Mouse (Mus musculus) adrenal gland, postnatal 10 days (tissue): Measurements from ENCODE around the gene Bcl11b. TPM values are rescaled to one million over a fixed set of nuclear protein-coding genes. Genes with fewer than 3 reads are reported as not detected.

Experiments
- DNase-seq: peaks from one replicate; pipeline ENCODE4 v3.0.0; 2021; ENCODE audit warnings: mixed read lengths
- total RNA-seq, 2 experiments: library from RNA; stranded (reverse); gene quantifications; 2 replicates each; pipeline ENCODE4 v1.2.3; 2021

The Bcl11b gene
- total RNA-seq, 2 experiments from 2014 or later, result 1.7 to 1.9 TPM

- DNase-seq, result no peak
These were observed 114.8 kb downstream of the Bcl11b start for GRCm38 (mm10) chr12:107888646-107889045.

- DNase-seq, result no peak
These were observed 115.4 kb downstream of the Bcl11b start for GRCm38 (mm10) chr12:107888049-107888448.

DNA sequence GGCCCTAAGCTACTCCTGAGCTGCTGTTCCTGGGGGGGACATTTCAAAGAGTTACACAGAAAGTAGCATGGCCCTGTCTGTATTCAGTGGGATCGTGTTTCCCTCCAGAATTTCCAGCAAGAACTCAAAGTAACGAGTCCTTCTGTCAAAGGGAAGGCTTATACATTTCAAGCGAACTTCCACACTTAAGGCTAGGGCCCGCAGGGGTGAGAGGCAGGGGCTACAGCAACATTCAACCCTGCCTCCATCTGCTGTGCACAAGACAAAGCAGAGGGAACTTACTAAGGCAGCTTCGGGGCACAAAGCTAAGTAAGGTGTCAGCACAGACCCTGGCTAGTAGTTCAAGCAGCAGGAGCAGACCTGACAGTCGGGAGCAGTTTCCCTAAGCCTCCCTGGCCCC, 115.8 kb downstream of the Bcl11b start:
- no peak for DNase-seq

DNA sequence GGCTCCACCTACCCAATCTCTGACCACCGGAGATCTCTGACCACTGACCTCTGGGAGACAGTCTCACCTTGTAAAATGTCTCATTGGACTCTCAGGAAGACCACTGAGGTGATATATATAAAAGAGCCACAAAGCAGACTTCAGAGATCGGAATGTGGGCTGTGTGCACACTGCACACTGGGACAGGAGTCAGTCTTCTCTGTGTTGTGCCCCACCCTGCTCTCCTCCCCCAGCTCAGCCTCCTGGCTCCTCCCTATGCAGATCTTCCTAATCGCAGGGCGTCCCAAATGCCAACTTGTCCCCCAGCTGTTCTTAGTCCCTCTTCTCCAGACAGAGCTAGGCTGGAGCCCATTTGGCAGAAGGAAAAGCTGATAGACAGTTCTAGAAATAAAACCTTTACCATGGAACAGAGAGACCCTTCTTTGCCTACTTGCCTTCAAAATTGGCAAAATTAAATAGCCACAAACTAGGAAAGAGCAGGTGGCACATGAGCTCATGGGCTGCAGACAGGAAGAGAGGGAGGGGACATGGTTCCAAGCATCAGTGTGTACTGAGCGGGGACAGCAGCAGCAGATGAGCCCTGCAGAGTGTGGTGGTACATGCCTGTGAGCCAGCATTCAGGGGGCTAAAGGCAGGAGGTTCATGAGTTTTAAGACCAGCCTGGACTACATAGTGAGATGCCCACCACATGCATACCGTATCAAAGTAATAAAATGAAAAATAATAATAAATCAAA, 118.9 kb downstream of the Bcl11b start:
- DNase-seq, result no peak

GRCm38 (mm10) chr12:107881726-107882125, 121.7 kb downstream of the Bcl11b start:
- no peak for DNase-seq

GRCm38 (mm10) chr12:107880748-107881147, 122.7 kb downstream of the Bcl11b start:
- no peak for DNase-seq

- no peak for DNase-seq
These were observed 124.2 kb downstream of the Bcl11b start for GRCm38 (mm10) chr12:107879114-107879777.

DNA sequence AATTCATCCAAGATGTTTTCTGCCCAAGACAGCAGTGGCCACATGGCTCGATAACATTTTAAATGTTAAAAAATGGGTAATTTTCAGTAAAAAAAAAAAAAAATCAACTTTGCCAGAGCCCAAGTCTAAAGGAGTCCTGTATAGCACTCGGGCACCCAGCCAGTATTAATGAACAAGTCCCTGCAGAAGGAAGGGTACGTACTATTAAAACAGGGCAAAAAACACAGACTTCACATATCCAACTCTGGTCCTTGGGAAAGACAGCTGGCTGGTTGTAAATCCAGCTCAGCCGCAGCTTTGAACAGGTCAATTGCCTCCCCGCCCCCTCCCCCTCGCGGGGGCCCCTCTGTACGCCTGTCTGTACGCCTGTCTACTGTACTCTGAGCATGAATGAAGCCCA, 127.2 kb downstream of the Bcl11b start:
- no peak for DNase-seq

GRCm38 (mm10) chr12:107874467-107875142, 128.8 kb downstream of the Bcl11b start:
- no peak for DNase-seq

DNA sequence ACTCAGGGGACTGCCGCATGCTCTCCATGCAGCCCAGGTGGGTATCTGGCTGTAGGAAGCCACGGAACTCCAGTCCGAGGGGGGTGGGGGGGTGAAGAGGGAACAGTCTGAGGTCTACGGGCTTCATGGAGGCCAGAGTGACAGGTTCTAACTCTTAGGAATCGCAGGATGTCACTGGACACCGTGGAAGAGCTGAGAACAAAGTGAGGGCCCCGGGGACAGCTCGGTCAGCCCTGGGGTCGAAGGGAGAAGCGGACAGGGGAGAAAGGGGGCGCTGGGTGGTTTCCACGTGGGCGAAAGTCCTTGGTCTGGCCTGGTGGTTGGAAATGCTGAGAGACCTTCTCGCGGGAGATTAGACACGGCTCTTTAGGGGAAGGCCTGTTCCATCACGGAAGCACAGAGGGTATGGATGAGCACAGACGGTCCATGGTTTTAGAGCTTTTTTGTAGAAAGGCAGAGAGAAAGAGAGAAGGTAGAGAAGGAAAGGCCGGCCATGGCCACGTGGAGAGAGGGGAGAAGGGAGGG, 133.8 kb downstream of the Bcl11b start:
- DNase-seq, result no peak

DNA sequence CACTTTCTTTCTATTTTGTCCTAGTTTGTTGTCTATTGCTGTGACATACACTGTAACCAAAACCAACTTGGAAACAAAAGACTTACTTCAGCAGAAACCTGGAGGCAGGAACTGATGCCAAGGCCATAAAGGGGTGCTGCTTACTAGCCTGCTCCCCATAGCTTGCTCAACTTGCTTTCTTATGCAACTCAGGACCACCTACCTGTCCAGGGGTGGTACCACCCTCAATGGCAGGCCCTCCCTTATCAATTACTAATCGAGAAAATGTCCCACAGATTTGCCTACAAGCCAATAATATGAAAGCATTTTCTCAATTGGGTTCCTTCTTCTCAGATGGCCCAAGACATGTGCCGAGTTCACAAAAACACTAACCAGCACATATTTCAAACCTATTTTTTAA, 135.1 kb downstream of the Bcl11b start:
- no peak for DNase-seq

Other genes with a start within 250 kb of the Bcl11b start
- gene Setd3, start 175.7 kb upstream of the Bcl11b start, total RNA-seq, result 10 to 100 TPM; 81.3 to 90.7 TPM
- 10 to 100 TPM; 30.0 to 30.7 TPM for gene Ccnk, start 176.0 kb upstream of the Bcl11b start, total RNA-seq